Mouse (Mus musculus) heart, embryonic 16.5 days (tissue): ENCODE measurements around the gene Matn3. TPM values are rescaled to one million over a fixed set of nuclear protein-coding genes. Genes with fewer than 3 reads are reported as not detected.
"Not testable (repeated sequence)": the region's sequence is repeated elsewhere in the genome, so short reads cannot be mapped to it uniquely, and the experiment has no call there.

Experiments
- ATAC-seq: fragments of 200-750 bp; cut with Nextera tagmentation; replicated peaks from 2 replicates; pipeline ENCODE4 v1.8.0; 2017; ENCODE audit warnings: moderate number of reproducible peaks; ENCODE audit not compliant: insufficient read depth, low FRiP score; ENCODE audit errors: extremely low read depth
- H3K27ac ChIP-seq: fragments of 300-500 bp; sonication (generic); 2 replicates; pipeline ENCODE4 v1.5.1; 2014; ENCODE audit warnings: mild to moderate bottlenecking, low read length, control low read depth, moderate library complexity
- H3K27me3 ChIP-seq: fragments of 300-500 bp; sonication (generic); 2 replicates; pipeline ENCODE4 v1.6.1; 2014; ENCODE audit warnings: low read length, mixed read lengths; ENCODE audit not compliant: control insufficient read depth, insufficient read depth
- H3K36me3 ChIP-seq: fragments of 300-500 bp; sonication (generic); 2 replicates; pipeline ENCODE4 v1.6.1; 2014; ENCODE audit not compliant: control insufficient read depth, insufficient read depth
- H3K4me1 ChIP-seq: fragments of 300-500 bp; sonication (generic); 2 replicates; pipeline ENCODE4 v1.6.1; 2014; ENCODE audit warnings: low read length, mixed read lengths; ENCODE audit not compliant: control insufficient read depth, insufficient read depth
- H3K4me2 ChIP-seq: fragments of 300-500 bp; sonication (generic); 2 replicates; pipeline ENCODE4 v1.6.1; 2014; ENCODE audit warnings: low read depth, mild to moderate bottlenecking, control low read depth, low read length
- H3K4me3 ChIP-seq: fragments of 300-500 bp; sonication (generic); 2 replicates; pipeline ENCODE4 v1.5.1; 2014; ENCODE audit warnings: mild to moderate bottlenecking, control low read depth, low read length
- H3K9ac ChIP-seq: fragments of 300-500 bp; sonication (generic); 2 replicates; pipeline ENCODE4 v1.6.1; 2014; ENCODE audit warnings: low read length, control low read depth
- H3K9me3 ChIP-seq: fragments of 300-500 bp; sonication (generic); replicated peaks from 2 replicates; pipeline ENCODE4 v1.6.1; 2016; ENCODE audit warnings: low read length; ENCODE audit not compliant: control insufficient read depth
- WGBS: fragments of 180-500 bp; shearing (Covaris S2); extraction: QIAGEN DNeasy Blood & Tissue Kit; methylation state at CpG from one replicate; pipeline ENCODE4 v1.1.7; 2014; 5-methylcytosine and 5-hydroxymethylcytosine counted together
- polyA plus RNA-seq: library from polyadenylated mRNA; unstranded; fragments of >200 nt; fragmentation: Nextera tagmentation; extraction: Ambion mirVana; gene quantifications from 2 replicates; pipeline ENCODE4 v1.2.1, GENCODE M21; 2015

Gene Matn3
- polyA plus RNA-seq, 1 experiment from 2014 or later, result 0.63 TPM

GRCm38 (mm10) chr12:8927652-8928051 is 20.1 kb upstream of the Matn3 start:
- 73% methylated on average over 3 of the region's 3 CpGs for WGBS
- no peaks in the 10 kb centered on the region; the same call in 1 of the 2 replicates for H3K36me3 ChIP-seq
- no peak overlapping the region for H3K9ac ChIP-seq
- 0 out of 2 replicates have a peak overlapping the region, but pooled peaks have one; percentile 23 for H3K27ac ChIP-seq
- no peaks in the 10 kb centered on the region for H3K9me3 ChIP-seq
- H3K4me2 ChIP-seq, result no peak overlapping the region
- no peaks in the 10 kb centered on the region for H3K27me3 ChIP-seq
- H3K4me3 ChIP-seq, result no peak overlapping the region
- no peak for ATAC-seq
- H3K4me1 ChIP-seq, result peaks cover 59% of the 10 kb centered on the region

- peaks cover 50% of the 10 kb centered on the region for H3K4me1 ChIP-seq
Observed at GRCm38 (mm10) chr12:8928766-8929165, 19.0 kb upstream of the Matn3 start.

GRCm38 (mm10) chr12:8931083-8931482 is 16.6 kb upstream of the Matn3 start:
- Histone ChIP-seq H3K9me3 (no peaks in the 10 kb centered on the region), H3K4me1 (peaks cover 53% of the 10 kb centered on the region), H3K4me2 (no peak overlapping the region), H3K27me3 (no peaks in the 10 kb centered on the region), H3K4me3 (no peak overlapping the region), H3K27ac (no peak overlapping the region), H3K9ac (no peak overlapping the region), H3K36me3 (peaks cover 20% of the 10 kb centered on the region)
- 63% methylated on average over 4 of the region's 4 CpGs for WGBS
- ATAC-seq, result no peak

More at GRCm38 (mm10) chr12:8928766-8929165, 19.0 kb upstream of the Matn3 start:
- H3K4me3 ChIP-seq, result no peak overlapping the region
- H3K27ac ChIP-seq, result no peak overlapping the region
- H3K27me3 ChIP-seq, result no peaks in the 10 kb centered on the region
- 61% methylated on average over 4 of the region's 4 CpGs for WGBS
- no peak overlapping the region for H3K9ac ChIP-seq
- peaks cover 4% of the 10 kb centered on the region; the same call in 1 of the 2 replicates for H3K36me3 ChIP-seq
- no peaks in the 10 kb centered on the region for H3K9me3 ChIP-seq
- no peak overlapping the region for H3K4me2 ChIP-seq
- no peak for ATAC-seq

- ATAC-seq, result peak; percentile 59; the same call in 1 of the 2 replicates
- Histone ChIP-seq H3K4me2 (no peak overlapping the region), H3K4me1 (peaks cover 25% of the 10 kb centered on the region), H3K27me3 (no peaks in the 10 kb centered on the region), H3K4me3 (no peak overlapping the region), H3K36me3 (peaks cover 48% of the 10 kb centered on the region), H3K9ac (no peak overlapping the region), H3K9me3 (no peaks in the 10 kb centered on the region), H3K27ac (peak overlapping the region; percentile 69)
- 49% methylated on average over 5 of the region's 5 CpGs for WGBS
Observed at GRCm38 (mm10) chr12:8935349-8935748, 12.4 kb upstream of the Matn3 start.

DNA sequence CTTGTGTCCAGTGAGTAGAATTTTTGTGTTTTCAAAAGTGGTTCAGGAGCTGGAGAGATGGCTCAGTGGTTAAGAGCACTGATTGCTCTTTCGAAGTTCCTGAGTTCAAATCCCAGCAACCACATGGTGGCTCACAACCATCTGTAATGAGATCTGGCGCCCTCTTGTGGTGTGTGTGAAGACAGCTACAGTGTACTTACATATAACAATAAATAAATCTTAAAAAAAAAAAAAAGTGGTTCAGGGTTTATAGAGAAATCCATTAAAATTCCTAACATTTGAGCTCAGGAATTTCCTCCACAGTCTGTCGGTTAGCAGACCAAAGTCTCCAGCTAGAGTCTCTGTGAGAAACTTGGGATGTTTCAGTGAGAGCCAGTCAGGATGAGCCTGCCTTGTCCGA is 11.5 kb upstream of the Matn3 start:
- not testable (repeated sequence) for H3K9me3 ChIP-seq, H3K27me3 ChIP-seq, ATAC-seq, H3K4me3 ChIP-seq, H3K4me2 ChIP-seq, H3K27ac ChIP-seq, H3K9ac ChIP-seq
- Histone ChIP-seq H3K36me3 (peaks cover 48% of the 10 kb centered on the region), H3K4me1 (peaks cover 18% of the 10 kb centered on the region)
- WGBS, result 75% methylated on average over 4 of the region's 4 CpGs

DNA sequence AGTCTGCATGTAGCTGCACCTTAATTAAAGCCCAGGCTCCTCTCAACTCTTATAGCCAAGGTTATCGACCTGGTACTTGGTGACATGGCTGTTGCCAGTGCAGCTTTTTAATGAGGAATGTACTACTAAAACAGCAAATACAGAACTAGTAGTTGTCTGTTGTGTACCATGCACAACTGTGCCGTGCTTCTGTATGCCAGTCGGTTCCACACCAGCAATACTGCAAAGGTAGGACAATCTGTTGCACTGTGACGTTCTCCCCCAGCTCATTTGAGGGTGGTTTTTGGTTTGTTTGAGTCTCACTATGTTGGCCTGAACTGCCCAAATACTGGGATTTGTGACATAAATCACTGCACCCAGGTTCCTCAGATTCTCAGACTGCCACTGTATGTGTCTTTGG is 8.2 kb upstream of the Matn3 start:
- H3K4me2 ChIP-seq, result no peak overlapping the region
- H3K9me3 ChIP-seq, result no peaks in the 10 kb centered on the region
- H3K9ac ChIP-seq, result no peak overlapping the region
- no peak overlapping the region for H3K27ac ChIP-seq
- peaks cover 12% of the 10 kb centered on the region for H3K4me1 ChIP-seq
- no peak overlapping the region for H3K4me3 ChIP-seq
- WGBS, result 91% methylated on average over 4 of the region's 4 CpGs
- no peaks in the 10 kb centered on the region for H3K27me3 ChIP-seq
- peaks cover 43% of the 10 kb centered on the region for H3K36me3 ChIP-seq
- ATAC-seq, result no peak

- H3K4me1 ChIP-seq, result peaks cover 4% of the 10 kb centered on the region
- WGBS, result 66% methylated on average over 12 of the region's 12 CpGs
- no peaks in the 10 kb centered on the region for H3K27me3 ChIP-seq
- H3K9me3 ChIP-seq, result no peaks in the 10 kb centered on the region
- ATAC-seq, result no peak
- no peak overlapping the region for H3K4me2 ChIP-seq
- H3K9ac ChIP-seq, result no peak overlapping the region
- peaks cover 35% of the 10 kb centered on the region for H3K36me3 ChIP-seq
- H3K27ac ChIP-seq, result no peak overlapping the region
- no peak overlapping the region for H3K4me3 ChIP-seq
Observed at GRCm38 (mm10) chr12:8940011-8941005, 7.4 kb upstream of the Matn3 start.

DNA sequence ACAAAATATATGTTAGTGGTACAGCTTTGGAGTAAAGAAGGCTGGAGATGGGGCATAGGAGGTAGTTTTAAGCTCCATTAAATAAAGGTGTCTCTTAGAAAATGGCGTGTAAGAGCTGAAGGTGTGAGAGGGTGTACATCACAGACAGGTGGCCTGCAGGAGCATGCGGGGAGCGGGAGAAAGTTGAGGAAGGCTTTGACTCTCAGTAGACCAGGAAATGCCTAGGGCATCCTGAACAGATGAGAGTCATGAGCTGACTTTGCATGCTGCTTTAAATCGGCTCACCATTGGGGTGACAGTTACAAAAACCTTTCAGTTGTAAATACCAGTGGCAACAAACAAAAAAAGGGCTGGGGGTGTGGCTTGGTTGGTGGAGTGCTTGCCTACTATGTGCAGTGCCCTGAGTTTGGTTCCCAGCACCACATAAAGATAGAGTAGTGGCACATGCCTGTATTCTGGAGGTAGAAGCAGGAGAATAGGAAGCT is 6.6 kb upstream of the Matn3 start:
- Histone ChIP-seq H3K4me2 (no peak overlapping the region), H3K36me3 (peaks cover 27% of the 10 kb centered on the region), H3K9me3 (no peaks in the 10 kb centered on the region), H3K4me1 (no peaks in the 10 kb centered on the region), H3K4me3 (no peak overlapping the region), H3K27ac (no peak overlapping the region), H3K27me3 (no peaks in the 10 kb centered on the region), H3K9ac (no peak overlapping the region)
- 71% methylated on average over 4 of the region's 4 CpGs for WGBS
- ATAC-seq, result no peak
